Mouse (Mus musculus): ENCODE results near the gene Ctrb1.

The Ctrb1 gene

DNA sequence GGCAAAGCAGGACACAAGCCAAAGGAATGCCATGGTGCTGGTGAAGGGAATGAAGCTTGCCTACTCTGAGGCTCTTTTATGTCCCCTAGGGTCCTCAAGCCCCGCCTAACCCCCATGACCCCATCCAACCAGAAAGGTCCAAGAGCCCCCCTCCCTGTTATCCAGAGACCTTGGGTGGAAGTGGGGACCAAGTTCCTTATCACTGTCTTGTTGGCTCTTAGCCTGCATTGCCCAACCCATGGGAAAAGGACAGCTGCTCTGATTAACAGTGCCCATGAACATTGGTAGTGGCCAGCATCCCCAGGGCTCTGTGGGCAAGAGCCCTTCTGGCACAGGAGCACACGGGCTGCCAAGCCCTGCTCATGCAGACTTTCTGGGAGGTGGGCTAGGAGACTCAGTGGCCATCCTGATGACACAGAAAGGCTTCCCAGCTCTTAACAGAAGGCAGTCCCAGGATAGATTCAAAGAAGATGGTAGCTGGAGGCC, at the start of gene Ctrb1:
TSS of gene Ctrb1 (minus strand) at position 51 of the 486 bp plus-strand sequence.
- in situ Hi-C loops (cut with MboI, MseI) = no loop called here

GRCm38 (mm10) chr8:111740301-111740711, 49.5 kb upstream of the Ctrb1 start:
- in situ Hi-C loops (cut with MboI, MseI) = no loop called here

DNA sequence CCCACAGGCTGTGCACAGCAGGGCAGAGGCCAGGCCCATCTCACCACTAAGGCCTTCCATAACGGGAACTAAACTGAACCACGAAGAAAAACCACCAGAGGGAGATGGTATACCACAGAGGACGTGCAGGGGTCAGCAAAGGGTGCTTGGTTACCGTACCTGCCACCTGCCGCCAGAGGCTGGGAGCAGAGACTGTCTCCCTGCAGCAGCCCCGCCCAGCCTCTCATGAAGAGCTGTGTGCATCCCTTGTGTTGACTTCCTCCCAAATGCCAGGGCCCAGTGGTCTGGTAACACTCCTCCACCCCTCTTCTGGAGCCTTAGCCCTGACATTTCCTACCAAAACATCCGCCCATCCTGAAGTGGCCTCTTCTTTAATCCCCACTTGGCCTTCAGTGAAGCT, 48.8 kb upstream of the Ctrb1 start:
- in situ Hi-C loops (cut with MboI, MseI) = no loop called here

- in situ Hi-C loops (cut with MboI, MseI) = no loop called here
Measured at GRCm38 (mm10) chr8:111738867-111739266, 48.1 kb upstream of the Ctrb1 start.

- in situ Hi-C loops (cut with MboI, MseI) = no loop called here
Measured at GRCm38 (mm10) chr8:111736321-111736720, 45.5 kb upstream of the Ctrb1 start.

- in situ Hi-C loops (cut with MboI, MseI) = no loop called here
Measured at GRCm38 (mm10) chr8:111735791-111736190, 45.0 kb upstream of the Ctrb1 start.

DNA sequence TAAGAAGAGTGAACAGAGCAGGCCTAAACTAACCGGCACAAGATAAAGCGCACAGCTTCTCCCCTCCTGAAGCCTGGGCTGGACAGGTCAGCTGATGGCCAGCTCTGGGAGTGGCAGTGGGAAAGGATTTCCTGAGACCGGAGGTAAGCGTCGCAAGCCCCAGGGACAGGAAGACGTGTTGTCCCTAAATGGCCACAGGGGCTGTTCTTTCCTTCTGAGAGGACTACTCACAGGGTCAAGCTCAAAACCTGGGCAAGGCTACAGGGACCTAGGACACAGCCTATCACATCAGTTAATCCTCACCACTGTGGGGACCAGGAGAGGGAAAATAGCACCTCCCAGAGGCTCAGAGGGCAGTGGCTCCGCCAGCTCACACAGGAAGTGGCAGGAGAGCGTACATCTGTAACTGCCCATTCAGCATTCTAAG, 44.5 kb upstream of the Ctrb1 start:
- in situ Hi-C loops (cut with MboI, MseI) = no loop called here

- in situ Hi-C loops (cut with MboI, MseI) = no loop called here
Measured at GRCm38 (mm10) chr8:111734244-111734960, 43.6 kb upstream of the Ctrb1 start.

- in situ Hi-C loops (cut with MboI, MseI) = no loop called here
Measured at GRCm38 (mm10) chr8:111733581-111734243, 42.9 kb upstream of the Ctrb1 start.

GRCm38 (mm10) chr8:111732406-111733085, 41.7 kb upstream of the Ctrb1 start:
- in situ Hi-C loops (cut with MboI, MseI) = no loop called here

- in situ Hi-C loops (cut with MboI, MseI) = no loop called here
Measured at GRCm38 (mm10) chr8:111732004-111732403, 41.2 kb upstream of the Ctrb1 start.

DNA sequence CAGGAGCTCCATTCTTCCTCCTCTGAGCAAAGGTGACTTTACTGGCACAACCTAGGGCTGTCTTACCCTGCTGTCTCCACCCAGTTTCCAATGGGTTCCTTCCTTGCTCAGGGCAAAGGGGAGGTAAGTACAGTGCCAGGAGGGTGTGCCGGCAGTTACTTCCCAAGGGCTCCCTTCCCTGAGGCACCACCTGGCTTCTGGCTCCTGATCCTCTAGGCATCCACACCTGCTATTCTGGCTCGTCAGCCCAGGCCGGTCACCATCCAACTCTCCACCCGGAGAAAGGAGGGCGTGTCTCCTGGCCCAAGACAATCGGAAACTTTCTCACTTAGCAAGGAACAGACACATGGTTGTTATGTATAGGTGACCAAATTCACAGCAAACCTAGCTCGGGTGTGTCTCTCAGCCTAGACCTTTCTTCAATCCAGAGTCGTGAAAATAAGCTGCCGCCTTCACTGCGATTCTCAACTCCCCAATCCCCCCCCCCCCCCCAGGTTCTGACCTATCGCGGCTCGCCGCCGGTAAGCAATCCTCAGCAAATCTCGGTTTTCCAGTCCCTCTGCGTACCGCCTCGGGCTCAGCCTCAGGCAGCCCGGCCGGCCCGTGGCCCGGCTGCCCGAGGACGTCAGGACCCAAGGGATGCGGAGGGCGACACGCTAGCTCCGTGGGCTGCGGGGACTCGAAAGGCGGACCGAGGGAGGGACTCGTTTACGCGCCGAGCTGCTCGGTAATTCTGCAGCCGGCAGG, 40.6 kb upstream of the Ctrb1 start:
- in situ Hi-C loops (cut with MboI, MseI) = no loop called here

GRCm38 (mm10) chr8:111729233-111730170, 38.7 kb upstream of the Ctrb1 start:
- in situ Hi-C loops (cut with MboI, MseI) = no loop called here

DNA sequence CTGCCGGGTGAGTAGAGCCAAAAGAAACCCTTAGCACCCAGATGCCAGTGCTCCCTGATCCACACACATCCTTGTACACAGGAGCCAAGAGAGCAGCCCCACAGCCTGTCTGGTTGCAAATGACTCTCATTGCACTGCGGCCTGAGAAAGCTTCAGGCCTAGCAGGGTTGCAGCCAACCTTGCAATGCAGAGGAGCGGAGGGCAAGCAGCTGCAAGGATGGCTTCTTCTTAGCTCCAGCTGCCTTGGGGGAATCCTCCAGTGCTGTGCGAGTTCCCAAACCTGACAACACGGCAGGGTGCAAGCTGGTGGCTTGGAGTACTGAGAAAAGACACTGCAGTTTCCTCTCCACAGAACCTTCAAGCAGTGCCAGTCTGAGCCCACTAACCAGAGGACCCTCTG, 37.7 kb upstream of the Ctrb1 start:
- in situ Hi-C loops (cut with MboI, MseI) = no loop called here

DNA sequence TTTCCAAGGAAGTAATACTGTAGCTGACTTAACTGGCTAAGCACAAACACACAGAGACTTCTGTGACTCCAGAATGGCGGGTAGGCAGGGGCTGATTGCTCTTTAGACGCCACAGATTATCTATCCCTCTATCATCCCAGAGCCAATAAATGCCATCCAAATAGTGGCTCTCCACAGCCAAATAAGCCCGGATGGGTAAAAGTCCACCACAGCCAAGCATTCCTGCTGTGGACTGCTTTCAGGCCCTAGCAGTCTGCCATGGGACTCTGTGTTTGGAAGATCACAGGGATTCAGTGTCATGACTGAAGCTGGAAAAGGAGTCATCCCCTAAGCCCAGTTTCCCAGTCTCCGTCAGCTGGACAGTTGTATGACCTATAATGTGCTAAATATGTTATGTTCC, 36.7 kb upstream of the Ctrb1 start:
- in situ Hi-C loops (cut with MboI, MseI) = no loop called here

- in situ Hi-C loops (cut with MboI, MseI) = no loop called here
Measured at GRCm38 (mm10) chr8:111726102-111726900, 35.5 kb upstream of the Ctrb1 start.

DNA sequence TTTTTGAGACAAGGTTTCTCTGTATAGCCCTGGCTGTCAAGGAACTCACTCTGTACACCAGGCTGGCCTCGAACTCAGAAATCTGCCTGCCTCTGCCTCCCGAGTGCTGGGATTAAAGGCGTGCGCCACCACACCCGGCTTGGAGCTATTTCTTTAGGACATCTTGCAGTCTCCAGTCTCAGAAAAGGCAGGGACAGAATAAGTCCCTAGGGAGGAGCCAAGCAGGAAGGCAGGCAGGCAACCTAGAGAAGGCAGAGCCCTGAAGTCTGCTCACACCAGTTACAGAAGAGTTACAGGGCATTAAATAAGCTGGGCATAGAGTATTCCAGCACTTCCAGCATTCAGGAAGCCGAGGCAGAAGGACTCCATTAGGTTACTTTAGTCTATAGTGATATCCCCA, 34.5 kb upstream of the Ctrb1 start:
- in situ Hi-C loops (cut with MboI, MseI) = no loop called here

DNA sequence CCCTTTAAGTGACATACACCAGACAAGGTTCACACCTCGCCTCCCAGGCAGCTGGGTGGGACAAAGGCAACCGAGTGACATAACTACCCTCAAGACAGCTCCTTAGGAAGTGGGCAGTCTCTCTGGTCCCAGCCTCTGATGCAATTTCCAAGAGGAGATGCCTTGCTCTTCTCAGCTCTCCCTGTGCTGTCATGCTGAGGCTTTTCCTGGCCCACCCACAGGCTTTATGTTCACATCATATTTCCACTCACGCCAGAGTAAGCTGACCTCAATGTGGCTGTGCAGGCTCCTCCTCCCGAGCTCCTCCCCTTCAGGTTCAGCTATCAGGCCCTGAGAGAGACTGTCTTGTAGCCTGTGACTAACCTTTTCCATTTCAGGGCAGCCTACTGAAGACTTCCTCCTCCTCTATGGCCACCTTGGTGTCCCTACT, 29.3 kb upstream of the Ctrb1 start:
- in situ Hi-C loops (cut with MboI, MseI) = no loop called here

GRCm38 (mm10) chr8:111718937-111719336, 28.1 kb upstream of the Ctrb1 start:
- in situ Hi-C loops (cut with MboI, MseI) = no loop called here

GRCm38 (mm10) chr8:111717866-111718265, 27.1 kb upstream of the Ctrb1 start:
- in situ Hi-C loops (cut with MboI, MseI) = no loop called here

All from T-helper 1 cell (primary cell).